Mouse (Mus musculus) liver, adult 2 months (tissue): ENCODE results near the gene Grwd1.

Experiments used
- CTCF ChIP-seq: fragments of 200-500 bp; IDR thresholded peaks from 2 replicates; pipeline ENCODE4 v1.5.1; 2011; ENCODE audit warnings: low read depth, low read length, control low read depth
- POLR2A ChIP-seq: fragments of 200-500 bp; IDR thresholded peaks from 2 replicates; pipeline ENCODE4 v1.6.1; 2011; ENCODE audit warnings: low read length, control low read depth; ENCODE audit not compliant: insufficient read depth; ENCODE audit errors: extremely low read depth

DNA sequence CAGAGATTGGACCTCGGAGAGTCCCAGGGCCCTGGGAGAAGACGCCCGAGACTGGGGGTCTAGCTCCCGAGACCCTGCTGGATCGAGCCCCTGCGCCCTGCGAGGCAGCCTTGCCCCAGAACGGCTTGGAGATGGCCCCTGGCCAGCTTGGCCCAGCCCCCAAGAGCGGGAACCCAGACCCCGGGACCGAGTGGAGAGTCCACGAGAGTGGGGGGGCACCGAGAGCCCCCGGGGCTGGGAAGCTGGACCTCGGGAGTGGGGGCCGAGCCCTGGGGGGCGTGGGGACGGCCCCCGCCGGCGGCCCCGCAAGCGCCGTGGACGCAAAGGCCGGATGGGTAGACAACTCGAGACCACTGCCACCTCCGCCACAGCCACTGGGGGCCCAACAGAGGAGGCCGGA lies 35.8 kb downstream of the Grwd1 start:
- TF ChIP-seq CTCF (no peak), POLR2A (no peak)
